Mouse (Mus musculus): ENCODE measurements around the gene Cers6. TPM values are rescaled to one million over a fixed set of nuclear protein-coding genes. Genes with fewer than 3 reads are reported as not detected.

Gene Cers6
- total and polyA plus RNA-seq, 3 experiments: 2.1 to 9.6 (median 8.7) TPM

- TF ChIP-seq EP300 (IDR thresholded peaks at IDR 0.05; ENCODE audit: insufficient read depth, low read depth, low read length) (no peak), POLR2A (IDR thresholded peaks at IDR 0.05; ENCODE audit: insufficient read depth, low read depth, low read length) (no peak), CTCF (IDR thresholded peaks at IDR 0.05) (no peak)
- Histone ChIP-seq H3K79me2 (replicated peaks; ENCODE audit: control insufficient read depth, insufficient read depth, low read length) (no peaks in the 10 kb centered on the region), H3K27ac (no peak overlapping the region), H3K4me1 (ENCODE audit: control insufficient read depth, insufficient read depth, low read length) (no peaks in the 10 kb centered on the region), H3K27me3 (ENCODE audit: control insufficient read depth, insufficient read depth, low read length) (no peaks in the 10 kb centered on the region), H3K9ac (ENCODE audit: low read depth, low read length) (no peak overlapping the region), H3K36me3 (ENCODE audit: control insufficient read depth, insufficient read depth, low read length) (no peaks in the 10 kb centered on the region), H3K4me3 (no peak overlapping the region)
- intact Hi-C loops (cut with DNase I): no loop called here
- no peak for DNase-seq
- 46% methylated on average over 3 of the region's 3 CpGs for WGBS
Observed at GRCm38 (mm10) chr2:68983431-68983830, 122.2 kb downstream of the Cers6 start.

GRCm38 (mm10) chr2:68989117-68989516 is 127.9 kb downstream of the Cers6 start:
- no peaks in the 10 kb centered on the region for H3K36me3 ChIP-seq (ENCODE audit: control insufficient read depth, insufficient read depth, low read length)
- H3K27ac ChIP-seq: no peak overlapping the region
- no peak for DNase-seq
- H3K4me1 ChIP-seq (ENCODE audit: control insufficient read depth, insufficient read depth, low read length): no peaks in the 10 kb centered on the region
- 91% methylated on average over 6 of the region's 6 CpGs for WGBS
- no peak overlapping the region for H3K4me3 ChIP-seq
- no peaks in the 10 kb centered on the region for H3K27me3 ChIP-seq (ENCODE audit: control insufficient read depth, insufficient read depth, low read length)
- H3K79me2 ChIP-seq (replicated peaks; ENCODE audit: control insufficient read depth, insufficient read depth, low read length): no peaks in the 10 kb centered on the region
- intact Hi-C loops (cut with DNase I): no loop called here
- no peak for TF ChIP-seq CTCF (IDR thresholded peaks at IDR 0.05)
- no peak for TF ChIP-seq POLR2A (IDR thresholded peaks at IDR 0.05; ENCODE audit: insufficient read depth, low read depth, low read length)
- TF ChIP-seq EP300 (IDR thresholded peaks at IDR 0.05; ENCODE audit: insufficient read depth, low read depth, low read length): no peak
- H3K9ac ChIP-seq (ENCODE audit: low read depth, low read length): no peak overlapping the region

DNA sequence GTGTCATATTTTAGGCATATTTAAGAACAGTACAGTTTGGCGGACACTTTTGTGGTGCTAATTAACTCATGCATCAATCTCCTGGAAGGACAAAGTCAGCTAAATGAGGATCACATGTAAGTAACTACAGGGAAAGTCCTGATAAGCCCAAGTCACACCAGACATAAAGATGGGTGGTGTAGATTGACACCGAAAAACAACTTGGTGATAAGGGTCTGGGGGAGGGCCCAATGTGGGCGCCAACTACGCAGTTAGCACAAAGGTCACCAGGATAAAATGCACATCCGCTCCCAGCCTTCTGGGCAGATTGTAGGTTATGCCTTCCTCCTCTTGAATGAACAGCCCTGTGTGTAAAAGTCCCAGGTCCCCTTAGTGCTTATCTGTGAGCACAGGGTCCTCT is 131.4 kb downstream of the Cers6 start:
- Histone ChIP-seq H3K27me3 (ENCODE audit: control insufficient read depth, insufficient read depth, low read length) (no peaks in the 10 kb centered on the region), H3K36me3 (ENCODE audit: control insufficient read depth, insufficient read depth, low read length) (no peaks in the 10 kb centered on the region), H3K27ac (no peak overlapping the region), H3K79me2 (replicated peaks; ENCODE audit: control insufficient read depth, insufficient read depth, low read length) (no peaks in the 10 kb centered on the region), H3K9ac (ENCODE audit: low read depth, low read length) (no peak overlapping the region), H3K4me1 (ENCODE audit: control insufficient read depth, insufficient read depth, low read length) (no peaks in the 10 kb centered on the region), H3K4me3 (no peak overlapping the region)
- WGBS: 79% methylated on average over 5 of the region's 5 CpGs
- TF ChIP-seq CTCF (IDR thresholded peaks at IDR 0.05): no peak
- TF ChIP-seq EP300 (IDR thresholded peaks at IDR 0.05; ENCODE audit: insufficient read depth, low read depth, low read length): no peak
- TF ChIP-seq POLR2A (IDR thresholded peaks at IDR 0.05; ENCODE audit: insufficient read depth, low read depth, low read length): no peak
- intact Hi-C loops (cut with DNase I): no loop called here
- no peak for DNase-seq

DNA sequence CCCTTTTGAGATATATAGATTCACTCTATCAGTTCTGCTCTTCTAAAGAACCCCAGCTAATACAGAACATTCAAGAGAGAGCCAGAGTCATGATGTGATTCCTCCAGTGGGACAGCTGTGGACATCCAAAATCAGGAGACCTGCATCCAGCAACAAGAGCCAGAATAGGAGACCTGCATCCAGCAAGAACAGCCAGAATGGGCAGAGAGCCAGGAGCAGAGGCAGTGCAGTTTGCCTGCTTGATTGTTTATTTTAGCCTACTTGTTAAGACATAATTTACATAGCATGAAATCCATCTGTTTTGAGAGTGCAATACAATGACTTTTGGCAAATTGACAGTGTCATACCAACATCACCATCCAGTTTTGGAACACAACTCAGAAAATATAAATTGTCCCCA is 133.2 kb downstream of the Cers6 start:
- intact Hi-C loops (cut with DNase I): no loop called here
- Histone ChIP-seq H3K4me3 (no peak overlapping the region), H3K9ac (ENCODE audit: low read depth, low read length) (no peak overlapping the region), H3K27ac (no peak overlapping the region), H3K36me3 (ENCODE audit: control insufficient read depth, insufficient read depth, low read length) (no peaks in the 10 kb centered on the region), H3K27me3 (ENCODE audit: control insufficient read depth, insufficient read depth, low read length) (no peaks in the 10 kb centered on the region), H3K79me2 (replicated peaks; ENCODE audit: control insufficient read depth, insufficient read depth, low read length) (no peaks in the 10 kb centered on the region), H3K4me1 (ENCODE audit: control insufficient read depth, insufficient read depth, low read length) (no peaks in the 10 kb centered on the region)
- TF ChIP-seq CTCF (IDR thresholded peaks at IDR 0.05) (no peak), POLR2A (IDR thresholded peaks at IDR 0.05; ENCODE audit: insufficient read depth, low read depth, low read length) (no peak), EP300 (IDR thresholded peaks at IDR 0.05; ENCODE audit: insufficient read depth, low read depth, low read length) (no peak)
- DNase-seq: no peak

GRCm38 (mm10) chr2:68995723-68996122 is 134.5 kb downstream of the Cers6 start:
- no peak overlapping the region for H3K4me3 ChIP-seq
- intact Hi-C loops (cut with DNase I): no loop called here
- no peaks in the 10 kb centered on the region for H3K79me2 ChIP-seq (replicated peaks; ENCODE audit: control insufficient read depth, insufficient read depth, low read length)
- H3K4me1 ChIP-seq (ENCODE audit: control insufficient read depth, insufficient read depth, low read length): no peaks in the 10 kb centered on the region
- H3K27ac ChIP-seq: no peak overlapping the region
- H3K9ac ChIP-seq (ENCODE audit: low read depth, low read length): no peak overlapping the region
- H3K27me3 ChIP-seq (ENCODE audit: control insufficient read depth, insufficient read depth, low read length): no peaks in the 10 kb centered on the region
- no peak for DNase-seq
- no peak for TF ChIP-seq CTCF (IDR thresholded peaks at IDR 0.05)
- TF ChIP-seq EP300 (IDR thresholded peaks at IDR 0.05; ENCODE audit: insufficient read depth, low read depth, low read length): no peak
- TF ChIP-seq POLR2A (IDR thresholded peaks at IDR 0.05; ENCODE audit: insufficient read depth, low read depth, low read length): no peak
- no peaks in the 10 kb centered on the region for H3K36me3 ChIP-seq (ENCODE audit: control insufficient read depth, insufficient read depth, low read length)

GRCm38 (mm10) chr2:68996268-68996667 is 135.0 kb downstream of the Cers6 start:
- H3K27me3 ChIP-seq (ENCODE audit: control insufficient read depth, insufficient read depth, low read length): no peaks in the 10 kb centered on the region
- no peak for TF ChIP-seq POLR2A (IDR thresholded peaks at IDR 0.05; ENCODE audit: insufficient read depth, low read depth, low read length)
- H3K4me3 ChIP-seq: no peak overlapping the region
- H3K36me3 ChIP-seq (ENCODE audit: control insufficient read depth, insufficient read depth, low read length): no peaks in the 10 kb centered on the region
- no peaks in the 10 kb centered on the region for H3K79me2 ChIP-seq (replicated peaks; ENCODE audit: control insufficient read depth, insufficient read depth, low read length)
- H3K4me1 ChIP-seq (ENCODE audit: control insufficient read depth, insufficient read depth, low read length): no peaks in the 10 kb centered on the region
- H3K27ac ChIP-seq: no peak overlapping the region
- intact Hi-C loops (cut with DNase I): no loop called here
- H3K9ac ChIP-seq (ENCODE audit: low read depth, low read length): no peak overlapping the region
- no peak for DNase-seq
- 77% methylated on average over 1 of the region's 1 CpGs for WGBS
